Mouse (Mus musculus) erythroid progenitor cell, adult 5-6 weeks (primary cell): ENCODE results near the gene Asb2. TPM values are rescaled to one million over a fixed set of nuclear protein-coding genes. Genes with fewer than 3 reads are reported as not detected.

Experiments used
- ATAC-seq: replicated peaks from 2 replicates; pipeline ENCODE4 v1.8.0; 2016; ENCODE audit warnings: moderate number of reproducible peaks, mild to moderate bottlenecking, moderate TSS enrichment, inconsistent platforms; ENCODE audit not compliant: poor library complexity, low FRiP score, severe bottlenecking
- total RNA-seq, 2 experiments: library from RNA; stranded (forward) in 1 of 2; stranded (reverse) in 1 of 2; fragments of 150-400 nt in 1 of 2; fragments of 186-747, 209-891 nt in 1 of 2; gene quantifications; 2 replicates each; pipeline versions ENCODE4 v1.2.3 to v1.2.4; 2015 to 2017; ENCODE audit warnings: low replicate concordance in 2 of 2

Asb2 gene
- total RNA-seq, 2 experiments from 2014 or later, result 1.7 to 4.6 TPM

- no peak for ATAC-seq
Observed at GRCm38 (mm10) chr12:103281912-103282311, 73.9 kb downstream of the Asb2 start.

- ATAC-seq, result no peak
Observed at GRCm38 (mm10) chr12:103281491-103281890, 74.3 kb downstream of the Asb2 start.

GRCm38 (mm10) chr12:103276422-103276821 is 79.4 kb downstream of the Asb2 start:
- ATAC-seq, result no peak

- ATAC-seq, result no peak
Observed at GRCm38 (mm10) chr12:103273732-103274131, 82.1 kb downstream of the Asb2 start.

- no peak for ATAC-seq
Observed at GRCm38 (mm10) chr12:103273051-103273450, 82.8 kb downstream of the Asb2 start.

- no peak for ATAC-seq
Observed at GRCm38 (mm10) chr12:103272176-103272575, 83.6 kb downstream of the Asb2 start.

Other genes starting within 250 kb of the Asb2 start
- gene Prima1, start 113.9 kb downstream of the Asb2 start, total RNA-seq (2015; ENCODE audit: low replicate concordance), result not detected in 2 replicates
- gene Prima1, start 113.9 kb downstream of the Asb2 start, total RNA-seq (2017; ENCODE audit: low replicate concordance), result not detected in 2 replicates
- not detected in 2 replicates for gene Fam181a, start 45.0 kb downstream of the Asb2 start, total RNA-seq (2015; ENCODE audit: low replicate concordance)
- gene Fam181a, start 45.0 kb downstream of the Asb2 start, total RNA-seq (2017; ENCODE audit: low replicate concordance), result not detected in 2 replicates
- 28.1 and 45.4 TPM in 2 replicates for gene Otub2, start 32.7 kb upstream of the Asb2 start, total RNA-seq (2015; ENCODE audit: low replicate concordance)
- gene Otub2, start 32.7 kb upstream of the Asb2 start, total RNA-seq (2017; ENCODE audit: low replicate concordance), result 18.9 and 25.4 TPM in 2 replicates
- 3.8 TPM in 1 of 2 replicates, not detected in the other for gene 9330161L09Rik, start 51.8 kb upstream of the Asb2 start, total RNA-seq (2015; ENCODE audit: low replicate concordance)
- 3.4 TPM in 1 of 2 replicates, not detected in the other for gene 9330161L09Rik, start 51.8 kb upstream of the Asb2 start, total RNA-seq (2017; ENCODE audit: low replicate concordance)
- 41.9 and 51.5 TPM in 2 replicates for gene Ddx24, start 69.8 kb upstream of the Asb2 start, total RNA-seq (2015; ENCODE audit: low replicate concordance)
- gene Ddx24, start 69.8 kb upstream of the Asb2 start, total RNA-seq (2017; ENCODE audit: low replicate concordance), result 61.6 and 62.0 TPM in 2 replicates
- 129 and 139 TPM in 2 replicates for gene Ifi27, start 78.2 kb upstream of the Asb2 start, total RNA-seq (2015; ENCODE audit: low replicate concordance)
- 33.1 and 75.9 TPM in 2 replicates for gene Ifi27, start 78.2 kb upstream of the Asb2 start, total RNA-seq (2017; ENCODE audit: low replicate concordance)
- gene Ifi27l2a, start 87.7 kb upstream of the Asb2 start, total RNA-seq (2015; ENCODE audit: low replicate concordance), result 28.1 and 33.5 TPM in 2 replicates
- gene Ifi27l2a, start 87.7 kb upstream of the Asb2 start, total RNA-seq (2017; ENCODE audit: low replicate concordance), result 16.0 and 20.4 TPM in 2 replicates
- not detected in 2 replicates for gene Ifi27l2b, start 101.2 kb upstream of the Asb2 start, total RNA-seq (2015; ENCODE audit: low replicate concordance)
- not detected in 2 replicates for gene Ifi27l2b, start 101.2 kb upstream of the Asb2 start, total RNA-seq (2017; ENCODE audit: low replicate concordance)
- not detected in 2 replicates for gene Ppp4r4, start 176.3 kb upstream of the Asb2 start, total RNA-seq (2015; ENCODE audit: low replicate concordance)
- gene Ppp4r4, start 176.3 kb upstream of the Asb2 start, total RNA-seq (2017; ENCODE audit: low replicate concordance), result 0.90 TPM in 1 of 2 replicates, not detected in the other